Mouse (Mus musculus) common myeloid progenitor, adult 5-6 weeks (primary cell): ENCODE results near the gene Tanc1. TPM values are rescaled to one million over a fixed set of nuclear protein-coding genes. Genes with fewer than 3 reads are reported as not detected.

Experiments
- ATAC-seq: replicated peaks from 2 replicates; pipeline ENCODE4 v1.8.0; 2016; ENCODE audit warnings: low read depth, mild to moderate bottlenecking, moderate TSS enrichment, inconsistent platforms; ENCODE audit not compliant: poor library complexity, severe bottlenecking
- total RNA-seq: library from RNA; stranded (forward); fragments of 200-1000, 187-1606 nt; gene quantifications from 2 replicates; pipeline ENCODE4 v1.2.3, GENCODE M21; 2017

Tanc1 gene
- total RNA-seq, 1 experiment from 2014 or later = 6.3 TPM

DNA sequence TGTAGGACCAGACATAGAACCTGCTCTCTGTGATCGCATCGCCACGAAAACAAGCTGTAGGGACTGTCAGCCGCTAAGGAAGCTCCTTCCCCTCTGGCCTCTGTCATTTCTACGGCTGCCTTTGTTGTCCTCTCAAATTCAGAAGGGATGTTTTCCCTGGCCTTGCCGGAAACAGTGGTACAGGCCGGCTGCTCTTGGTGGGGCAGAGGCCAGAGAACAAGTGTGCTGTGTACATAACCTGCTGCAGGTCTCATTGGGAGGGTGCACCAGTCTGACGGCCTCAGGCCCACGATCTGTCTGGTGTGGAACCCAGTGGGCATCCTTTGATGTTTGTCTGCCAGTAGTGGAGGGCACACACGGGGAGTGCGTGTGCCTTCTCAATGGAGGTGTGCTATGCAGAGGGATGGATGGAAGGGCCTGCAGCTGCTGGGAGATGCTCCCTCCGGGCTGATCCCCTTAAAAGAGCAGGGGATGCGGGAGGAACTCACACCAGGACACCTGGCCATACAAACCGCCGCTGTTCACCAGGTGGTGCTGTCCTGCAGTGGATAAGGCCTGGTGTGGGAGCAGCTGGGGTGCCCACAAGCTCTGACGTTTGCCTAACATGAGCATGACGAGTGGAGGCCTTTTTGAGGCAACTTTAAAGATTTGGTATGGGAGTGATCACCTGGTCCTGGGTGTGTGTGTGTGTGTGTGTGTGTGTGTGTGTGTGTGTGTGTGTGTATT, 63.6 kb downstream of the Tanc1 start:
- ATAC-seq = no peak

DNA sequence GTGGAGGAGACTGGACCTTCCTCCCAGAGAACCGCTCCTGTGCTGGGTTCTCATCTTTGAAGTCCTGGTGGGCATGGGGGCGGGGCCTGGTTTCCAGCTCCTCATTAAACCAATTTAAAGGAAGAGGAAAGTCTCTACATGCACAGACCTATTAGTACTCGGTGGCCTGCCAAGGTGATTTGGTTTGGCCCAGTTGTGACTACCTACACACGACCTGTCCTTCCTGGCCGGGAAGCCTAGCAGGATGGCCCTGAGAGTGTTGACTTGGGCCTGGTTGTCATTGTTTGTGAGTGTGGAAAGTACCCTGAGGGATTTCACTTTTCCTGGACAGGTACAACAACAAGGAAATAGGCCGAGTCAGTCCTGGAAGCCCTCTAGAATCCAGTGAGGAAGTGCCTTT, 64.2 kb downstream of the Tanc1 start:
- no peak for ATAC-seq

DNA sequence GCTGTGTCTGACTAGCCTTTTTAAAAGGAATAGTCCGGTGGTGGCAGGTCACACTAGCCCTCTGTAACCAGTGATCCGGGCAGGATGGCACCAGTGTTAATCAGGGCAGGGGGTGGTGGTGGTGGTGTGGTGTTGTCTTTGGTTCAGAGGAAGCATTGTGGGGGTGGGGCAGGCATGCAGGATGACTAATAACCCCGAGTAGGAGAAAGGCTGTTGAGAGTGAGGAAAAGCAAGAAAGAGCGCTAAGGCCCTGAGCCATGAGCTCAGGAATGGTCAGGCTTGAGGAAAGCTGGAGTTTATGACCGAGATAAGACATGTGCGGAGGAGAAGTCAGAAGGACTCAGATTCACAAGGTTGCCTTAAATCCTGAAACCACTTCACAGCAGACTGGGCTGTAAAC, 64.6 kb downstream of the Tanc1 start:
- ATAC-seq = no peak

DNA sequence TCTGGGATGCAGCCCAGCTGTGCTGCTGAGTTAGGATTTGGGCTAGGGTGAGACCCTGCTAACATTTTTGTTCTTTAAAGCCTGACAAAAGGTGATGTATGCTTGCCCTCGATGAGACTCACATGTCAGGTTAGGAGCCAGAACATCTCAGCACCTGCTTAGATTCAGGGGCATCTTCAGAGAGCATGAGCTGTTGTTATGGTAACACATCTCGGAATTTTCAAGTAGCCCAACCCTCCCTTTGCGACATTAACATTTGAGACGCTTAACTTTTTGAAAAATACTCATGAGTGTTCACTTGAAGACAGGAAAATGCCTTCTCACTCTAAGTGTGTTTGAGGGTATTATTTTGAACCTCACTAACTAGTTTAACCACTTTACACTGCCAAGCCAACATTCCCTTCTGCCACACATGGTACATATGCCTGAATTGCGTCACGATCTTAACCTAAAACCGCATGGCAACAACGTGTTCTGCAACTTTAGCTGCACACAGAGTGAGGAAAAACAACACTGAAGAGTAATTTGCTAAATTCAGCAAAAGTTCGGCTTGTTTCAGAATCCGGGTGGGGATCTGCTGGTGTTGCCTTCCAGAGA, 67.7 kb downstream of the Tanc1 start:
- no peak for ATAC-seq

GRCm38 (mm10) chr2:59680736-59681135, 68.9 kb downstream of the Tanc1 start:
- ATAC-seq = no peak

DNA sequence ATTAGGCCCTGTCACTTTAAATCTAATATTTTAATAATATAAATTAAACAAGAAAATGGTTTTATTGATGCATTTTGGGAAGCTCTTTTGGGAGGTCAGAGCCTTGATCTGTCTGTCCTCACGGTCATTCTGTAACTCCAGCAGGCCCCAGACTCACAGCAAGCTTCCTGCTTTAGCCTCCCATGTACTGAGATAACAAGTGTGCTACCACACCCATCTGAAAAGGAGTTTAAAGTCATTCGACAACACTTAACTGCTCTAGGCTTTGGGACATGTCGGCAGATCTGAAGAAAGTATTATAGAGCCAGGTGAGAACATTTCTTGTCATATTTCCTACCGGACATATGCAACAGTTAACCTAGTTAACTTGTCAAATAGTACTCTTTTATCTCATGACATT, 69.3 kb downstream of the Tanc1 start:
- no peak for ATAC-seq

GRCm38 (mm10) chr2:59684864-59685605, 73.2 kb downstream of the Tanc1 start:
- ATAC-seq = no peak

DNA sequence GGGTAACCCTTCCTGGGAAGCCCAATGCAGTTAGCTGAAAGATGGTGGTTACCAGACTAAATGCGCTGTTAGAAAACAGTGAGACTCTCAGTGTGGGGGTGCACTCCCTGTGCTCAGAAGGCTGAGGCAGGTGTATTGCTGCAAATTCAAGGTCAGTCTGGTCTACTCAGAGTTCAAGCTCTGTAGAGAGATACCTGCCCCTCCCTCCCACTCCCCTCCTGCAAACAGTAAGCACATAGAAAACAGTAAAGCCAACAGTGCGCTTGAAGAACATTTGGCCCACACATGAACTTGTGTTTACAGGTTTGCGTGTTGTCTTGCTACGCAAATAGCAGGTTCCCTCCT, 73.7 kb downstream of the Tanc1 start:
- no peak for ATAC-seq

GRCm38 (mm10) chr2:59688261-59689104, 76.6 kb downstream of the Tanc1 start:
- ATAC-seq = peak; percentile 79

- ATAC-seq = no peak
Observed at GRCm38 (mm10) chr2:59691112-59691511, 79.3 kb downstream of the Tanc1 start.

DNA sequence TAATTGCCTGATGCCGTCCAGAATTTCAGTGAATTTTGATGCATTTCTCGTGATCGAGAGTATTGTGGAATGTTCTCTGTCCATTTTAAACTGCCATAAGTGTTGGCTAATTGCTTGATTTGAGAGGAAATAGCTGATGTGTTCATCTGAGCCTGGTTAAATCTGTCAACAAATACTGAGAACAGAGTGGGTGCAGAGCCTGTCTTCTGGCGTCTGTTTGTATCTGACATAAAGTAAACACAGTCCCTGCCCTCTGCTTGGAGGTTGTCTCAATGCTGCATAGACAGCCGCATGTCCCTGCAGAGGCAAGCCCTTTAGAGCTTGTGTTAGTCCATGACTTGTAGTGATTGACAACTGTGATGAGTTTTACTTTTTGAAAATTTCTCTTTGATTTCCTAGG, 81.6 kb downstream of the Tanc1 start:
- no peak for ATAC-seq

DNA sequence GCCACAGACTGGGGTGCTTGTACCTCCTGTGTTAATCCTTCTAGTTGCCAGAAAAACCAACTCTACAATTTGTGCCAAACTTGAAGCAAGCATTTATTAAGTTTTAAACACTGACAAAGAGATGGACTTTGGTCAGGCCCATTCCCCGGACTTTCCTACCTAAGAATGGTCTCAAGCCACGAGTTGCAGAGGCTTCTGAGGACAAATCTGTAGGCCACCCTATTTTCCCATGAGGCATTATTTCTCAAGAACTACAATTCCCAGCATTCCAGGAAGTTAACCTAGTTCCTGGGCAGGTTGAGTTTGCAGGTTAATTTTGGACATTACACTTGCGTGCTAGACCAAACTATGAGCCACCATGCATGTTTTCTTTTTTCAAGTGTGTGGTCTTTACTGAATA, 85.3 kb downstream of the Tanc1 start:
- no peak for ATAC-seq

DNA sequence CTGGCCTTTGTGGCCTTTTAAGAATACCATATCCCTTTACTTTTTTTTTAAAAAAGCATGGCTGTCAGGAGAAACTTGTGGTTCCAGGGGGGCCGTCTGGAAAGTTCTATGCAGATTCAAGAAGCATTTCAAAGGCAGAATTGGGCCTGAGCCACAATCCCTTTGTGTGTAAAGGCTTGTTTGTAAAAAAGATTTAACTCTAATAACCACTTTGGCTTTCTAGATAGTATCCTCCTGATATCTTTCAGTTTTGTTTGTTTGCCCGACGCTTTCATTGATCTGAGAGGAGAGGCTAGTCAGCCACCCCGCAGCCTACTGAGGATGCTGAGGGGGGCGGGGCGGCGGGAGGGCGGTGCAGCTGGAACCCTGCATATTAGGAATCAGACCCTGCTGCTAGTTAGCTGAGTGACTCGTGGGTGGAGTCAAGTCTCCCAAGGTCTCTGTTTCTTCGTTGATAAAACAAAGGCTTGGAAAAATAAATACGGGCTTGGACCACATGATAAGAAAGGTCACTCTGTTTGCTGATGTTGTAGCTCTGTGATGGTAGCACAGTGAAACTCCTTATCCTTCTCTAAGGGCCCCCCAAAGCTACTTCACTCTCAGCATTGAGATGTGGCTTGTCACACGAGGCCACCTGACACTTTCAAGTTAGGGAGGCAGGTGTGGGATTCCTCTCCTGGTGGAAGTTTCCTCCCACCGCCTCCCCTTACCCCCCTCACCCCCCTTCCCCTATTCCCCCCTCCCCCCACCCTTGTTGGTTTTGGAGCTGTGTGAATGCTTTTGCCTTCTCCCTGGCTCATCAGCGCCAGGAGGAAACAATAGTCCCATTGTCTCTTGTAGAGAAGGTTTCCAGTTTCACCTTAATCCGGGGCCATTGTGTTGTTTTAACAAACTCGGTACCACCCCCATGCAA, 86.1 kb downstream of the Tanc1 start:
- peak; percentile 39; the same call in 1 of the 2 replicates for ATAC-seq

- ATAC-seq = no peak
Observed at GRCm38 (mm10) chr2:59698635-59699300, 86.9 kb downstream of the Tanc1 start.

GRCm38 (mm10) chr2:59699893-59700292, 88.1 kb downstream of the Tanc1 start:
- ATAC-seq = no peak

DNA sequence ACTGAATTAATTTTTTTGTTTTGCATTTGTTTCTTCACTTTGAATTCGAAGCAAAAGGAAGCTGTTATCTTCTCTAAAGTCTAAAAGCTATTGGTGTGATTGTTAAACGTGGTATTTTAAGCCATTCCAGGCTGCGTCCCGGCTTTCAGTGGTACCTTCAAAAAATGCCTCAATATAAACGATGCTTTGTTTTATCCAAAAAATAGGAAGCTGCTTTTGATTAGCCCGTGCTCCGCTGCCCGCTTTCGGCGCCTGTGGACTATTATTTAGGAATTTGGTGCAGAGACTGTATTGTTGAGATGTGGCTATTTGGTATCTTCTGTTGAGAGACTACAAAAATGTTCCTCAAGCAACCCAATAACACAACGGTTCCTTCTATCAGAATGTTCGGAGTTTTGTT, 93.4 kb downstream of the Tanc1 start:
- no peak for ATAC-seq

DNA sequence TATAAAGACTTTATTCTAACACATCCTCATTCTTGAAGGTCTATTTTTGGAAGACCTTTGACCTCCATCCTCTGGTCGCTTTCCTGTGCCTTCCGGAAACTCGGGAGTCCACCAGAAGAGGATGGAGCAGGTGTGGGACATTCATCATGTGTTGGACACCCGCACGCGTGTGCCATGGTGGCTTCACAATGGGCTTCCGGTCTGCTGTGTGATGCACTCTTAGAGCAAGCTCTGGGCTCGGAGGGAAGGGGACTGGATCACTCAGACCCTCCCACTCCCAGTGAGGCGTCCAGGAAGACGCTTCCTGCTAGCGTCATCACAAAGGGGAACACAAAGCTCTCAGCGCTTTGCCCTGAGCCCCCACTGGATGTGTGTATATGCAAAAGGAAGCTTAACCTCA, 95.0 kb downstream of the Tanc1 start:
- no peak for ATAC-seq

GRCm38 (mm10) chr2:59707922-59708706, 96.3 kb downstream of the Tanc1 start:
- no peak for ATAC-seq
